In the genomic region with DNA sequence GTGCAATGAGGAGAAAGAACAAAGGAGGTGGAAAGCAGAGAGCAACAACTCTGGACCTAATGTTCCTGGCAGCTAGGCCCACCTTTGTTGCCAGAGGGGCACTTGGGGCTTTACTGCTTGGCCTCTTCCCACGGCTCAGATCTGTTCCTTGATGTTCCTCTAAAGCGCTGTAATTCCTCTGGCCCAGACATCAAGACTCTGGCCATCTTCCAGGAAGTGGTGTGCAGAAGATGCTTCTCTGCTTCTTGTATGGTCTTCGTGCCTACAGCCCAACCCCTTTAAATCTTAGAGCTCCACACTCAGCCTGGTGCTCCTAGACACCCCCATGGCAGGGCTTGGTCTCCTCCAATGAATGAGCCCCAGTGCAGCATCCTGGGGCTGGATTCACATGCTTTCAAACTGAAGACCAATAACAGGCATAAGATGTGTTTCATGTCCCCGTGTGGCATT, we compare ENCODE assay signal across 9 mouse cellular contexts.
A peak's percentile ranks its signal among the peaks of the same experiment; 100 is the strongest.
DNase-seq lines count a peak whose midpoint lies in the region; ATAC-seq and TF ChIP-seq lines count a peak whose summit lies in the region.
"Had no signal": no experiment of that assay in that cellular context is flagged by ENCODE, and none has a peak within 500 bp of the region (broad histone marks: within the 10 kb centered on the region; RNA-seq: fewer than 3 reads in every experiment).

No protein-coding gene starts in this region.

- no peak overlapping the region for H3K4me2 ChIP-seq in kidney, embryonic 14.5 days (replicated peaks; ENCODE audit: low read depth, low read length)
- no peak overlapping the region for H3K4me2 ChIP-seq in lung, postnatal 0 days (replicated peaks; ENCODE audit: low read depth, low read length)
- no peak overlapping the region for H3K4me2 ChIP-seq in intestine, postnatal 0 days (replicated peaks; ENCODE audit: low read depth)

- H3K27ac ChIP-seq in kidney, embryonic 14.5 days (ENCODE audit: low read depth, low read length): no peak overlapping the region; the same call in 1 of the 2 replicates
- no peak overlapping the region for H3K27ac ChIP-seq in kidney, adult 2 months (ENCODE audit: insufficient read depth, low read depth, low read length)
- no peak overlapping the region for H3K27ac ChIP-seq in lung, postnatal 0 days (ENCODE audit: low read length)
- H3K27ac ChIP-seq in intestine, postnatal 0 days (ENCODE audit: low read depth, low read length): no peak overlapping the region

- no peak for TF ChIP-seq POLR2A in kidney, adult 2 months (IDR thresholded peaks at IDR 0.05; ENCODE audit: low read depth, low read length)

- ATAC-seq in kidney, embryonic 14.5 days (ENCODE audit: low FRiP score, low TSS enrichment): peak; percentile 56
- peak; percentile 70 for ATAC-seq in lung, postnatal 0 days
- no peak for ATAC-seq in erythroblast, adult 5-6 weeks (replicated peaks; ENCODE audit: low FRiP score, poor library complexity, severe bottlenecking)
- ATAC-seq in intestine, postnatal 0 days: no peak

- no peak for DNase-seq in kidney, adult 2 months
- peak; percentile 30 for DNase-seq in 3T3-L1 (ENCODE audit: low read depth, low spot score)
- peak; percentile 61 for DNase-seq in fat pad, adult 2 months (ENCODE audit: extremely low read depth, low read depth, low spot score)
- DNase-seq in lung, postnatal 0 days (ENCODE audit: low spot score): peak; percentile 54
- no peak for DNase-seq in cerebellum, postnatal 25 days

- no peaks in the 10 kb centered on the region for H3K36me3 ChIP-seq in kidney, embryonic 14.5 days (ENCODE audit: control insufficient read depth, insufficient read depth, low read length)
- H3K36me3 ChIP-seq in kidney, adult 2 months (ENCODE audit: control insufficient read depth, insufficient read depth, low read length): no peaks in the 10 kb centered on the region
- H3K36me3 ChIP-seq in lung, postnatal 0 days (ENCODE audit: insufficient read depth, low read length): no peaks in the 10 kb centered on the region
- no peaks in the 10 kb centered on the region for H3K36me3 ChIP-seq in intestine, postnatal 0 days (ENCODE audit: control insufficient read depth, insufficient read depth)
- H3K36me3 ChIP-seq: G1E had no signal

- 49% methylated on average over 4 of the region's 4 CpGs for WGBS in kidney, embryonic 14.5 days
- 51% methylated on average over 4 of the region's 4 CpGs for WGBS in kidney, adult 2 months
- 39% methylated on average over 4 of the region's 4 CpGs for WGBS in lung, postnatal 0 days
- WGBS in intestine, postnatal 0 days: 60% methylated on average over 4 of the region's 4 CpGs

- no peak overlapping the region for H3K9ac ChIP-seq in kidney, embryonic 14.5 days (ENCODE audit: low read depth, low read length)
- no peak overlapping the region for H3K9ac ChIP-seq in lung, postnatal 0 days (replicated peaks; ENCODE audit: low read depth)
- no peak overlapping the region for H3K9ac ChIP-seq in intestine, postnatal 0 days (ENCODE audit: low read depth, low read length)

- H3K9me3 ChIP-seq in kidney, embryonic 14.5 days (ENCODE audit: control insufficient read depth, low read length): no peaks in the 10 kb centered on the region
- H3K9me3 ChIP-seq in lung, postnatal 0 days (ENCODE audit: low read length): no peaks in the 10 kb centered on the region
- no peaks in the 10 kb centered on the region for H3K9me3 ChIP-seq in intestine, postnatal 0 days (ENCODE audit: control insufficient read depth)
- H3K9me3 ChIP-seq: G1E had no signal

- H3K4me3 ChIP-seq in kidney, embryonic 14.5 days (ENCODE audit: low read length): no peak overlapping the region
- H3K4me3 ChIP-seq in kidney, adult 2 months (ENCODE audit: insufficient read depth, low read depth, low read length): no peak overlapping the region
- no peak overlapping the region for H3K4me3 ChIP-seq in lung, postnatal 0 days (ENCODE audit: low read depth, low read length)
- H3K4me3 ChIP-seq in intestine, postnatal 0 days (ENCODE audit: low read depth, low read length): no peak overlapping the region

- peaks cover 9% of the 10 kb centered on the region; the same call in 1 of the 2 replicates for H3K4me1 ChIP-seq in kidney, embryonic 14.5 days (ENCODE audit: control insufficient read depth, insufficient read depth, low read length)
- no peaks in the 10 kb centered on the region for H3K4me1 ChIP-seq in kidney, adult 2 months (ENCODE audit: control insufficient read depth, insufficient read depth, low read length)
- H3K4me1 ChIP-seq in lung, postnatal 0 days (ENCODE audit: insufficient read depth, low read depth, low read length): peaks cover 7% of the 10 kb centered on the region; the same call in 1 of the 2 replicates
- no peaks in the 10 kb centered on the region for H3K4me1 ChIP-seq in intestine, postnatal 0 days (replicated peaks; ENCODE audit: control insufficient read depth, insufficient read depth, low read length)

- H3K27me3 ChIP-seq in kidney, embryonic 14.5 days (ENCODE audit: control insufficient read depth, insufficient read depth, low read length): no peaks in the 10 kb centered on the region
- no peaks in the 10 kb centered on the region for H3K27me3 ChIP-seq in kidney, adult 2 months (replicated peaks; ENCODE audit: control insufficient read depth, insufficient read depth, low read length)
- H3K27me3 ChIP-seq in lung, postnatal 0 days (replicated peaks; ENCODE audit: insufficient read depth, low read length): no peaks in the 10 kb centered on the region
- no peaks in the 10 kb centered on the region for H3K27me3 ChIP-seq in intestine, postnatal 0 days (replicated peaks; ENCODE audit: control insufficient read depth, insufficient read depth, low read length)

- TF ChIP-seq EP300 in lung, postnatal 0 days (IDR thresholded peaks at IDR 0.05): no peak

- TF ChIP-seq CTCF in kidney, adult 2 months (conservative IDR thresholded peaks at IDR 0.05; ENCODE audit: insufficient read depth, insufficient read length, low read depth, low read length): no peak
- TF ChIP-seq CTCF in lung, postnatal 0 days (IDR thresholded peaks at IDR 0.05): no peak
- TF ChIP-seq CTCF in intestine, postnatal 0 days (IDR thresholded peaks at IDR 0.05; ENCODE audit: low read depth): no peak

Comparison
In these comparisons a context has a peak if more than half of its experiments do, and no peak if none do; other contexts are left out.
1. ATAC-seq: peak in kidney, embryonic 14.5 days (single experiment) and lung, postnatal 0 days (single experiment); none in erythroblast, adult 5-6 weeks (single experiment) and intestine, postnatal 0 days (single experiment).
2. DNase-seq: peak in 3T3-L1 (single experiment), fat pad, adult 2 months (single experiment) and lung, postnatal 0 days (single experiment); none in kidney, adult 2 months (single experiment) and cerebellum, postnatal 25 days (0 of 2).